ENCODE assay signal across 31 mouse cellular contexts in the genomic region with DNA sequence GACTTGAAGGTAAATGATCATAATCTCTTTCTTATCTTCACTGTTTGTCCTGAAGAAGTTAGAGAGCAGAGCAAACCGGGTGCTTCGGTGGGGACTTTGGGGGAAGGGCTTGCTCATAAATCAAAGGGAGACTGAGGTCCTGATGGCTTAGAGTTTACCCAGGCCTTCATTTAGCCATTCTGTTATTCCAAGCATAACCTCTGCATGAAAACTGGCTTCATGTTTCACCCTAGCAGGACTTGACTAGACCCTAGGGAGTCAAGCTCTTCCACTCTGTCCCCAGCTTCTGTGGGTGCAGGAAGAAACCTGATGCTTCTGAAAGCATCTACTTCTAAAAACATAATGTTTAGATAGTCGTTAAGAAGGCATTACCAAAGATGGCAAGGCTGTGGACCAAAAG. TPM values are rescaled to one million over a fixed set of nuclear protein-coding genes. Genes with fewer than 3 reads are reported as not detected.
"Had no signal": no experiment of that assay in that cellular context is flagged by ENCODE, and none has a peak within 500 bp of the region (broad histone marks: within the 10 kb centered on the region; RNA-seq: fewer than 3 reads in every experiment).

No protein-coding gene starts in this region.

- H3K9ac ChIP-seq: forebrain, postnatal 0 days; heart, embryonic 12.5 days; hindbrain, embryonic 12.5 days; hindbrain, embryonic 14.5 days; intestine, embryonic 15.5 days; limb, embryonic 12.5 days; liver, embryonic 13.5 days; liver, embryonic 15.5 days had no signal

- DNase-seq: forebrain, postnatal 0 days; gastrocnemius, postnatal 14 days; gastrocnemius, postnatal 36 days; heart, adult 11 months; heart, adult 2 months; heart, postnatal 10 days; heart, postnatal 4 days; kidney, adult 2 months; kidney, postnatal 14 days; kidney, postnatal 4 days; liver; liver, embryonic 13.5 days had no signal

- H3K36me3 ChIP-seq: heart, embryonic 10.5 days; heart, embryonic 12.5 days; hindbrain, embryonic 10.5 days; hindbrain, embryonic 12.5 days; intestine, embryonic 15.5 days; limb, embryonic 10.5 days; limb, embryonic 12.5 days; liver, embryonic 13.5 days; liver, embryonic 15.5 days had no signal

- H3K9me3 ChIP-seq: heart, embryonic 10.5 days; heart, embryonic 12.5 days; hindbrain, embryonic 10.5 days; hindbrain, embryonic 12.5 days; intestine, embryonic 15.5 days; limb, embryonic 10.5 days; limb, embryonic 12.5 days; liver, embryonic 13.5 days; liver, embryonic 15.5 days had no signal

- H3K4me3 ChIP-seq: heart, adult 2 months; heart, embryonic 10.5 days; heart, embryonic 12.5 days; hindbrain, embryonic 10.5 days; hindbrain, embryonic 12.5 days; intestine, embryonic 15.5 days; layer of hippocampus, adult 2 months; left cerebral cortex, adult 2 months; limb, embryonic 10.5 days; limb, embryonic 12.5 days; liver, embryonic 13.5 days; liver, embryonic 15.5 days had no signal

- H3K27ac ChIP-seq: heart, adult 2 months; heart, embryonic 10.5 days; hindbrain, embryonic 10.5 days; hindbrain, embryonic 12.5 days; hindbrain, embryonic 14.5 days; intestine, embryonic 15.5 days; layer of hippocampus, adult 2 months; left cerebral cortex, adult 2 months; limb, embryonic 10.5 days; limb, embryonic 12.5 days; liver, embryonic 13.5 days; liver, embryonic 15.5 days had no signal

- ATAC-seq: forebrain, postnatal 0 days; hindbrain, embryonic 16.5 days; inflammation-experienced regulatory T-cells, adult 6 months; intestine, embryonic 15.5 days; intestine, postnatal 0 days had no signal

- H3K4me2 ChIP-seq: heart, embryonic 12.5 days; hindbrain, embryonic 12.5 days; hindbrain, embryonic 14.5 days; intestine, embryonic 15.5 days; limb, embryonic 12.5 days; liver, embryonic 11.5 days; liver, embryonic 13.5 days; liver, embryonic 15.5 days had no signal

- H3K27me3 ChIP-seq: heart, embryonic 12.5 days; hindbrain, embryonic 12.5 days; intestine, embryonic 15.5 days; limb, embryonic 12.5 days; liver, embryonic 13.5 days; liver, embryonic 15.5 days had no signal

- H3K4me1 ChIP-seq: hindbrain, embryonic 10.5 days; hindbrain, embryonic 12.5 days; limb, embryonic 12.5 days; liver, embryonic 15.5 days had no signal

RNA-seq across cellular contexts. Expression of a gene that starts 15.0 kb away (rescaled TPM):
- polyA plus RNA-seq: forebrain, postnatal 0 days; gonadal fat pad, adult 2 months; heart, adult 2 months; heart, embryonic 10.5 days; heart, embryonic 12.5 days; heart, embryonic 16.5 days; hindbrain, embryonic 10.5 days; hindbrain, embryonic 12.5 days; hindbrain, embryonic 14.5 days; hindbrain, embryonic 16.5 days; inflammation-experienced regulatory T-cells, adult 6 months; kidney, adult 2 months; limb, embryonic 10.5 days; limb, embryonic 12.5 days; limb, embryonic 14.5 days; liver, embryonic 13.5 days; liver, embryonic 15.5 days had no signal

RNA-seq across cellular contexts. Expression of a gene that starts 46.5 kb away (rescaled TPM):
- polyA plus RNA-seq: forebrain, postnatal 0 days; heart, embryonic 10.5 days; heart, embryonic 12.5 days; heart, embryonic 14.5 days; heart, embryonic 16.5 days; hindbrain, embryonic 10.5 days; hindbrain, embryonic 12.5 days; hindbrain, embryonic 14.5 days; hindbrain, embryonic 16.5 days; inflammation-experienced regulatory T-cells, adult 6 months; intestine, embryonic 15.5 days; intestine, postnatal 0 days; kidney, adult 2 months; limb, embryonic 10.5 days; limb, embryonic 12.5 days; liver, embryonic 11.5 days; liver, embryonic 13.5 days; liver, embryonic 15.5 days had no signal
